Mouse (Mus musculus): ENCODE results near the gene Hpse2.
"Not testable (repeated sequence)": the region's sequence is repeated elsewhere in the genome, so short reads cannot be mapped to it uniquely, and the experiment has no call there.

Gene Hpse2

DNA sequence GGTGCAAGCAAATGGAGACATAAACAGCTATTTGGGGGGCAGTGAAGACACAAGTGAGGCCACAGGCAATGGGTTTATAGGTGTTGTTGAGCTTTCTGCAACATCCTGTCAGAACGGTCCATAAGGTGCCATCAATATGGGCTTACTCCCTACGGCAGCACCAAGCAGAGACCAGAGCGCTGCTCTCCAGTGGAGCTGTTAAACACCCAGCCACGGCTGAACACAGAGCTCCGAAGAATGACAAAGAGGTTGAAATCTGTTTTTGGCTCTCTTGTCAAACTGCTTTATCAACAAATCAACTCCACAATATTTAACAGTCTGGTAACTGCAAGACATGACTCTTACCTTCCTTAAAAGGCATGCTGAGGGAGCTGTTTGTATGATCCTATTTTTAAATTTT is 537.7 kb downstream of the Hpse2 start:
- no peak for DNase-seq (ENCODE audit: low spot score)

DNA sequence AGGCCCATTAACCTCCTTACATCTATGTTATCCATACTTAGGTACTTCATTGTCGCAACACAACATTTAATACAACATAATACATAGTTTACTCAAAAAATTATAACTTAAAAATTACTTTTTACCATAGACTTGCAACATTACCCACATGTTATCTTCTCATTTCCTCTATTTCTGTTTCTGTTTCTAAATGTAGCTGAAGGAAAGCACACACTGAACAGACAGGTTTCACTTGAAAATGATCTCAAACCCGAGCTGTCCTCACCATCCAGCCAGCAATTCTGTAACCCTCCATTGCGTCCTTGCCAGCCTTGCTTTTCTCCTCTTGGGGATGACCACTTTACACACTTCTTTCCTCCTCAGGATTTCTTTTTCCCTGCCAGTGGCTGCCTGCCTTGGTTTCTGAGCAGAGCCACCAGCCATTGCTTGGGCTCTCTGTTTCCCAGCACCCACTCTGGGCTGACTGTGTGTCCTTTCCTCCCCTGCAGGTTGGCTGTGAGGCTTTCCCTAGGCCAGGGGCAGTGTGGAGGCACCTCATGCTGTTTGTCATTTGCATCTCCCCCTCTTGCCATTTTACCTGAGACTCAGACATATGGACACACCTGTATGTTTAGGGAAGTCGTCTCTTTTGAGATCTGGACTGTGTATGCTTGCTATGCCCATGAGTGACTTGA is 548.4 kb downstream of the Hpse2 start:
- no peak for DNase-seq (ENCODE audit: low spot score)

DNA sequence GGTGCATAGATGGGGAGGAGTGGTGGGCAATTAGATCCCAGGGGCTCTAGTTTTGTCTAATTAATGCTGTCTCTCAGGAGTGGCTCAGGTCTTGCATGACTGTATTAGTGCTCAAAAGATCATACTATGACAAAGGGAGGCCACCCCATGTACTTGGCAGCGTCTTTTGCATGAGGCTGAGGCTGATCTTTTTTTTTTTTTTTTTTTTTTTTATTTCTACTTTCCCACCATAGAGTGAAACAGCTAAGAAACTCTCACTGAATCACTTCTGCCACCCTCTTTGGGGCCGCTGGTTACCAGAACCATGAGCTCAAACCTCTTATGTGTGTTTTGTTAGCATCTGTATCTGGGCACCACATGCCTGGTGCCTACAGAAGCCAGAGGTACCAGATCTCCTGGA is 549.0 kb downstream of the Hpse2 start:
- DNase-seq (ENCODE audit: low spot score), result no peak

DNA sequence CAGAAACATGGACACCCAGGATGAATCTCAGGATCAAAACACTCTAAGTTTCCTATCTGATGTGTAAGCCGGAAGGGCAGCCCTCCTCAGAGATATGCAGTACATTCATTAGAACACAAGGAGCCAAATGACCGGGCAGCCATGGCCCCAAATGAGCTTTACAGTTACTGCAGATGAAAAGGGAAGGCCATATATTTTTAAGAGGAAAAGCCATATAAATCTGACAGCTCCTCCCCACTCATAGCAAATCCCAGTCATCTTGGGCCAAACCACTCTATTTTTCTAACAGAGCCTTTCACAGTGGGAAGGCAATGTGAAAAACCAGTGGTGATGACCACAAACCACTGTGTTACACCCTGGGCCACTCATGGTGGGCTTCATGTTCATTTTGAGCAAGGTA is 549.9 kb downstream of the Hpse2 start:
- no peak for DNase-seq (ENCODE audit: low spot score)

DNA sequence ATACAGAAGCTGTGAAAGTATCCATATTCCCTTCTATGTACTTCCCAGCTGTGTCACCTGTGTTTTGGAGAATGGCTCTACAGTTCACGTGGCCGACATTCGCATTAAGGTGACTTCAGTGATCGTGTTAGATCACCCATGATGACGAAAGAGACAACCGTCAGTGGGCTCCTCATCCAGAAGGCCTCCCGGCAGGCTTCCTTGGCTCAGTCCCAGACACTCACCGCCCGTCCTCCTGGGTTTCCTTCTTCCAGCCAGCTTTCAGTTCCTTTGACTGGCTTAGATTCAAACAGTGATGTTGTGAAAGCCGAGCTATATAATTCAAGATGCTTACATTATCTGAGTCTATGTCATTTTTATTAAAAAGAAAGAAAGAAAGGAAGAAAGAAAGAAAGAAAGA is 550.6 kb downstream of the Hpse2 start:
- no peak for DNase-seq (ENCODE audit: low spot score)

DNA sequence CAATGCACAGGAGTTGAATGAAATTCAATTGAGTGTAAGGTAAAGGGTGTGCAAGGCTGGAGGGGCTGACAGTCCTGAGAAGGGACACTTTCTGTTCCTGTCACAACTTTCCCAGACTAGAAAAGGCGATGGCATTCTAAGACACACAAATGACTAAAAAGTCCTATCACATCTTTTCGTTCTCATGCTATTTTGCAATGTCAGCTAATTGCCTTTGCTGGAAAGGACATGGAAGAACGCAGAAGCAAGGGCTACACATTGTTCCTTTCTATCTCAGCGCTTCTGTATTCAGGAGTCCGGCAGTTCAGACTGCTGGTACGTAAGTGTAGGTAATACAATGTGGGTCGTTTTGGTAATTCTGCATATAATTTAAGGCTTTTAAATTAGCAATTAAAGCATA is 555.0 kb downstream of the Hpse2 start:
- no peak for DNase-seq (ENCODE audit: low spot score)

DNA sequence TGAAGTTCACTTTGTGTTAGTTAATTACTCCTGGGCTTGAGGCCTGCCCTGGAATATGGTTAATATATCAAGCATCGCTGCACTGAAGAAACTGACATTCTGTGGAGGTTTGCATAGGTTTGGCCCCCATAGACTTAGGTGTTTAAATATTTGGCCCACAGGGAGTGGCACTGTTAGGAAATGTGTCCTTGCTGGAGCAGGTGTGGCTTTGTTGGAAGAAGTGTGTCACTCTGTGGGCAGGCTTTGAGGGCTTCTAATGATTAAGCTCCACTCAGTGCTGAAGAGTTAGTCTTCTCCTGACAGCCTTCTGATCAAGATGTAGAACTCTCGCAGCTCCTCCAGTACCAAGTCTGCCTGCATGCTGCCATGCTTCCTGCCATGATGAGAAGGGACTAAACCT is 555.9 kb downstream of the Hpse2 start:
- no peak for DNase-seq (ENCODE audit: low spot score)

DNA sequence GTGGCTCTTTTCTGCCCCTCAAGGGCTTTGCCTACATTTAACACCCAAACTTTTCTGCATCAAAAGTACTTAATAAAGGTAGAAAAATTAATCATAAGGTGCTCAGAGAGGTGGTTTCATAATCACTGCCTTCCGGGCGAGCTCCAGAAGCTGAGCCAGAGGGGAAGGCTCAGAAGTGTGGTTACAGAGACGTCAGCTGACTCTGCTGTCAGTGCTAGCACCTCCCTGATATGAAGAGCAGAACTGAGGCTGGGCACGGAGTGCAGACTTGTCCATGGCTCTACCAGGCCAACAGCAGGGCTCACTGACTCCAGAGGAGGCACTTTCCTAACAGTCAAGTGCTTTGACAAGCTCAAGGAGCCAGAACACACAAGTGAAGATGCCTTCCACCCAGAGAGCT is 559.0 kb downstream of the Hpse2 start:
- no peak for DNase-seq (ENCODE audit: low spot score)

DNA sequence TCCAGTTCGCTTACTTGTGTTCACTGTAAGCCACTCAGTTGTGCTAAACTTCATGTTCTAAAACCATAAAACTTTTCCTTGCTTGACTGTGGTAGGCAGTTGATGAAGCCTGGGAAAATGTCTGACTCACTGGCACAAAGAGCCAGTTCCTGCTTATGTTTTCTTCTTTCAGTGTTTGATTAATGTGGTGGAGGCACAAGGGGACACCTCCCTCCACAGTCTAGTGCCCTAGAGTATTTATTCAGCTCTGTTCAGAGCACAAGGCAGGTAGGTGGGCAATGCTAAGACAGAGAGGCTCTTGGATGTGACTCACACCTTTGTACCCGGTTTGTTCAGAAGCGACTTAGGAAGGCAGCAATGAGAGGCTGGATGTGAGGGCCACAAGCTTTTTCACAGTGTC is 560.3 kb downstream of the Hpse2 start:
- DNase-seq (ENCODE audit: low spot score), result no peak

DNA sequence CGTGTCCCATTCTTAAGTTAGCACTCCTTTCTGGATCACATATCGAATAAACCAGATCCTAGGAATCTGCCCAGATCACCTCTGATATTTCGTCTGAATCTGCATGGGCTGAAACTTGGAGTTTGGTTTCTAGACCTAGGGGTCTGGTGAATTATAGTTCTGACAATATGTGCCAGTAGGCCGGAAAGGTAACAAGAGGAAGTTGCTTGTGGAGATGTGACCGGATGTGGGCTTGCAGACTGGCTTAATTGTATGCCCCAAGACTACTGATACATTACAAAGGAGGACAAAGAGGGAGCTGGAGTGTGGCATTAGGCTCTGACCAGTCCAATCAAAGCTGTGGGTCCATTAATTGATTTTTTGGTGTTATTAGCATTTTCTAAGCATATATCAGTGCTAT is 568.0 kb downstream of the Hpse2 start:
- no peak for DNase-seq (ENCODE audit: low spot score)

DNA sequence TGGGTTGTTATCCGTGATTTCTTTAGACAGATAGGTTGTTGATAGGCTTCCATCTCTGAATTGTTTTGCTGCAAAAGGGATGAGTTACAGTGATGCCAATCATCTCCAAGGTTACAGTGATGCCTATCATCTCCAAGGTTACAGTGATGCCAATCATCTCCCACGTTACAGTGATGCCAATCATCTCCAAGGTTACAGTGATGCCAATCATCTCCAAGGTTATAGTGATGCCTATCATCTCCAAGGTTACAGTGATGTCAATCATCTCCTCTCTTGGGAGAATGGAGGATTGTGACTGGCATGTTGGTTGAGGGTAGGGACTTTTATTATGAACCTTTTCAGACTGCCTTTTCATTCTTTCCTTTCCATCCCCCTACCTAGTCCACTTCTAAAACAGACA is 570.4 kb downstream of the Hpse2 start:
- no peak for DNase-seq (ENCODE audit: low spot score)

DNA sequence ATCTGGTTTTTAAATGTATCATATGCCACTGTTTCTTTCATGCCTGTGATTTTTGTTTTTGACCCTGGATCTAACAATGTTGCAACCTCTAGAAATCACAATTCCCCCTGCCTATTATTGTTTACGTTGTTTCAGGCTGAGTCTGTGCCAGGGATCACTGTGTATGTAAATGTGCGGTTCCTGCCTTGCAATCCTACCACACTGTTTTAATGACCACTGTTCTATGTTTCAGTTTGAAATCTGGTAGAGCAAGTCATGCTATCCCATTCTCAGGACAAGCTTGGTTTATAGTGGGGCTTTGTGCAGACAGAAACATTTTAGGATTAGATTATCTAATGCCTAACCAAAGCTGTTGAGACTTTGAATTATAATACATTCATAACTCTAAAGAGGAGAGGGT is 571.9 kb downstream of the Hpse2 start:
- DNase-seq (ENCODE audit: low spot score), result no peak

DNA sequence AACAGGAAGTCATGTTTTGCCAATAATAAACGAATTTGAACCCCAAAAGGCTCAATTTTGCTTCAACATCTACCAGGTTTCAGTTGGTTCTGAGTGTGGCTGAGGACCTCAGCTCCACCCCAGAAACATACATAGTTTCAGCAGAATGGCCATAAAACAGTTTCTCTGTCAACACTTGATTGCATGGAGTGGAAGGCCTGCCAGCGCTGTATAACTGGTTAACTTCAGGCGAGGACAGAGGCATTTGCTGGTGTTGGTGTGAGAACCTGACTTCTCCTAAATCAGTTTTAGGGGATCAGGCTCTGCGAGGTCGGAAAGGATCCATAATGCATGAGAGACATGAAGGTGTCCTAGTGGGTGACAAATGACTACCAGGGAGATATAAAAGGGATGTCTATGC is 578.0 kb downstream of the Hpse2 start:
- no peak for DNase-seq (ENCODE audit: low spot score)

DNA sequence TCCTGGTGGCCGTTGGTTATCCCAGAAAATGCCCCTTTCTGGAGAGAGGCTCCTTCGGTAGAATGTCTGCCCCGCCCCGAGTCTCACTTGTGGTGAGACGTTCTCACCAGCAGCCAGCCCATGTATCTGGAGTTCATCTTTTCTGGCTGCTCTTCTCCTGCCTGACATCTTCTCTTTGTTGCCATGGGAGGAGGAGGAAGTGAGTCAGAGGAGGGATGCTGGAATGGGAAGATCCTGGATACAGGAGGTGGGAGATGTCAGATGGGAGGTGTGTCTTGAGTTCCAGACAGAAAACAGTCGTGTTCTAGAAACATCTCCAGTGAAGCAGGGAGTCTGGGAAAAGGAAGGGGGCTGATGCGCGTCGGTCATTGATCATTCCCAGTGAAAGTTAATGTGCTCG is 578.7 kb downstream of the Hpse2 start:
- DNase-seq (ENCODE audit: low spot score), result no peak

DNA sequence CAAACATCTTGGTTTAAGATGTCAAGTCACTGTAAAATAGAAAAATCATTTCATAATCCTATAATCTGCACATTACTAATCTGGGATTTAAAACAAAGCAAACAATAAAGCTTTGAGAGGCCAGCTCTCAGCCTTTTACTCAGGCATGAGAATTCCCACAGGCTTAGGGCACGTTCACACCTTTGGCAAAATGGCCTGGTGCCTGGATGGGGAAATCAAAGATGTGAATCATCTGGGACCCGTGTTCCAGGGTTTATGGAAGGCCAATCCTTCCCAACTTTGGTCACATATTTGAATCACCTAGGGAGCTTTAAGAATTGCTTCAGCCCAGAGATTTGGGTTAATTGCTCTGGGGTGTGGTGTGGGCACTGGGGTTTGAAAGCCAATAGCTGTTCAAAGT is 590.3 kb downstream of the Hpse2 start:
- no peak for DNase-seq (ENCODE audit: low spot score)

DNA sequence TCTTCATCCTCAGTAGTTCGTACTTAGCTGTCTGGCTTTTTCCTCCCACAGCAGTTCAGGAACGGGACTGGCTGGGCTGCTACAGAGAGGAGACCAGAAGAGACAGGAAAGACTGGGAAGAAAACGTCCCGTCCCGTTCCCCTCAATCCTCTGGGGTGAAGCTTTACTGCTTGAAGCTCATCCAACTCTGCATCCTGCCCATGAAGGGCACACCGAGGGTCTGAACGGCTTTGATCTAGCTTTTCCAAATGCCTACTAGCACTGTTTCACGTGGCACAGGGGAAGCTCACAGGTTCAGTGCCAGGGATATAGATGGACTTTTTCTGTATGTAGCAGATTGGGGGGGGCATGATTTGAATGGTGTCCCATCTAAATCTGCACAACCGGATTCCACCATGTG is 592.4 kb downstream of the Hpse2 start:
- no peak for DNase-seq (ENCODE audit: low spot score)

DNA sequence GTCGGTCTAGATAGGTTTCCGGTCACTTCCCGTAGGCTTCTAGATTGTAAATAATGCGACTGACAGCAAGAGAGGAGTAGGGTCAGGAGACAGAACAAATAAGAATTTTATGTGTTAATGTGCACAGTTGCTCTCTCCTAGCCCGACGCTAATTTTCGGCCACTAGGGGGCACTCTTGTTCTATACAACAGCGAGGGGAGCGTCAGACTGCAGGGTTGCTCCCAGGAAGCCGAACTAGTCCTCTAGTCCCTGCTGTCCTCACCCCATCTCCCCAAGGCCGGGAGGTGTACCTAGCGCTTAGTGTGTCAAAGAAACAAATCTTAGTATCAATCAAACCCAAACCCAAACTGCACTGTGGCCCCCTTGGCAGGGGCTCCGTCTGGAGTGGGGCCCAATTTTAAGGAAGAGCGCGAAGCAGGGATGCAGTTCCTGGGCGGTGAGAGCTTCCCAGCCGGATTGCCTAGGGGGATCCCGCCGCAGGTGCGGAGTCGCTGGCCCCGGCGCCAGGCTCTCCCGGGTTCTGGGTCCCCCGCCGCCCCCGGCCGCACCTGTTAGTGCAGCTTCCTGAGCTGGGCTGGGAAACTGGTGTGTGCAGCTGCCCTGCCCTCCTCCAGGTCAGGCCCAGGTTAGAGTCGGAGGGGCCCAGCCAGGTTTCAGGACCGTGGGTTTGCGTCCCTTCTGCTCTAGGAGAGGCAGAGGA is 593.1 kb downstream of the Hpse2 start:
- DNase-seq (ENCODE audit: low spot score), result peak; percentile 82

DNA sequence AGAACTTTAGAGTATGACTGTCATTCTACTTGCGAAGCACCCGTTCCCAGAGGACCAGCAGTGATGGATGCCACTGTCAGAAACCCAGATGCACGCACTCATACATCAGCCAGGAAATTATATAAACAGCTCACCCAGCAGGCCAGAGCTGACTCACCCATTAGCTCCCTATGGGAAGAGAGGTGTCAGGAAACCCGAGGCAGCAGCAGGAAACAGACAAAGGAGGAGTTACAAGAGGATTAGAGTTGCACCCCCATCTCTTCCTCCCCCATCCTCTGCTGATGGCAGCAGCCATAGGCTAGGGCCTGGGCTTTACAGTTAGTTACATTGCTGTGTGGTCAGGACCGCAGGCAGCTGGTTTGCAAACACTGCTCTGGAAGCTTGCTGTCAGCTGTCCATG is 599.8 kb downstream of the Hpse2 start:
- DNase-seq (ENCODE audit: low spot score), result no peak

DNA sequence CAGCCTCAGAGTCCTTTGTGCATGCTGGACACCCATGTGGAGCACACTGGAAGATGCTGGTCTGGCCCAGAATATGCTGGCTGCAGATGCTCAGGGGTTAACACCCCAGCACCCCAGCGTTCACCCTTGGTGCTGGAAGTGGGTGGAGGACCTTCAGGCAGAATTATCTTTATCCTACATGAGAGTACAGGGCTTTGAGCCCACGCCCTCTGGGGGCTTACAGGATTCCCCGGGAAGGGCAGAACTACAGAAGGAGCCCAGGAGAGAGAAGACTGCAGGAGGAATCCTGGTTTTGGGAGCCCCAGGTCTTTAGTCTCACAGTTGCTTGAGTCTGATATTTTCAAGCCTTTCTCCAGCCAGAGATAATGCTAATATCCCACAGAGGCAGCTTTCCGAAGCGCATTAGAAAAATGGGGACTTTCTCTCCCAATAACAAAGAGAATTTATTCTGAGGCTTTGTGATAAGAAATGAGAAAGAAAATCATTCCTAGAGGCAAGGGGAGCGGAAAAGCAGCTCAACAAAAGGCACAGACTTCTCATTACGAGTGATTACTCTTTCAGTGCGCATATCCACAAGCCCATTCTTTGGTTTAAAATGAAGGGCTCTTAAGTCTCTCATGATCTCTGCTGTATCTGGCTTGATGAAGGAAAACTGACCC is 602.5 kb downstream of the Hpse2 start:
- DNase-seq (ENCODE audit: low spot score), result no peak

DNA sequence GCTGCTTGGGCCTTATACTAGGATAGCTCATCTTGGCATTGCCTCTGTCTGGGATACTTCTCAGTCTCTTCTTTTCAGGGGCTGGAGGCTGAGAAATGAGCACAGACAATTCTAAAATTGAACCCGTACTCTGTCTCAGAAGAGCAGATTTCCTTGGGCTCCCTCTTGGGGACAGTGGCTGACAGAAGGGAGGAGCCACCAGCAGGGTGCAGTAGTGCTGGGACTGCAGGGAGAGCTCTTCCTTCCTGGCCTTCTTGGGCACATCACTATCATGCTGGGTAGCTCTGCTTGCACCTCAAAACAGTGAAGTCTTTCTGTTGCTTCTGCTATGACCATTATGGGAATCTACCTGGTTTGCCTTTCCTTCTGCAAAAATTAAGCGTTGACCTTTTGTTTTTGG is 603.0 kb downstream of the Hpse2 start:
- DNase-seq (ENCODE audit: low spot score), result peak; percentile 12

DNA sequence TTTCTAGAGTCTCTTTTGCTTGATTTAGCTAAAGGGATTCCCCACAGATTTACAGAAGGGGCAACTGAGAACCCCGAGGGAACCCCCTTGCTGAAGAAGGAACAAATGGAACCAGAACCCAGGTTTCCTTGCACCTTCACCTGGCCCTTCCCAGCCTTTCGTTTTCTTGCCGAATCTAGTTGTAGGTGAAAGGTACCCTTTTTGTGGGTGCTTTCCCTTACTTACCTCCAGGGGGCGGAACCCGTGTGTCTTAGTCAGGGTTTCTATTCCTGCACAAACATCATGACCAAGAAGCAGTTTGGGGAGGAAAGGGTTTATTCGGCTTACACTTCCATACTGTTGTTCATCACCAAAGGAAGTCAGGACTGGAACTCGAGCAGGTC is 608.0 kb downstream of the Hpse2 start:
- not testable (repeated sequence) for DNase-seq (ENCODE audit: low spot score)

DNA sequence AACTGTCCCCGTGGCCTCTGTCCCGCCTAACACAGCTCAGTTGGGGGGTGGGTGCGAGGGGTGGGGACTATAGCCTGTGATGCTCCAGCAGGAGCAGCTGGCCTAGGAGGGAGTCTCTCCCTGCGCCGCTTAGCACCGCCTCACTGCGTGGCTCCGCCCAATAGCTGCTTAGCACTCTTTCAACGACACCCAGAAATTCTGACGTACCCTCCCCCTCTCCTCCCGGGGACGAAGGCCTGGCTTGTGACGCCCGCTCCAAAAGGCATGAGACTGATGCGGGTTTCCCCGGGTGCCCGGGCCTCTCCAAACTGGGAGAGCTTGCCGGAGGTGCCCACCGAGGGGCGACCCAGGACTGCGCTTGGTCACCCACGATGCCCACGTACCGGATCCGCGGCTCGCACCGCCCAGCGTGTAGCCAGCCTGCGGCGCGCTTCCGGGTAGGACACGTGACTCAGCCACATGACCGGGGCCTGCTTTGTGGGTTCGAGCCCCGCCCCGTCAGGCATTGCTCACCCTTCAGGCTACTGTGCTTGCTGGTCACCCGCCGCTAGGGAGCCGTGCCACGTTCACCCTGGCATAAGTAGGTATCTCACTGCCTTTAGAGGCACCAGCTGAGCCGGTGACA is 608.5 kb downstream of the Hpse2 start, which contains the start of gene Hps1:
Gene Hps1 (minus strand): TSS at position 448 of the 625 bp plus-strand sequence.
- DNase-seq (ENCODE audit: low spot score), result peak; percentile 94

DNA sequence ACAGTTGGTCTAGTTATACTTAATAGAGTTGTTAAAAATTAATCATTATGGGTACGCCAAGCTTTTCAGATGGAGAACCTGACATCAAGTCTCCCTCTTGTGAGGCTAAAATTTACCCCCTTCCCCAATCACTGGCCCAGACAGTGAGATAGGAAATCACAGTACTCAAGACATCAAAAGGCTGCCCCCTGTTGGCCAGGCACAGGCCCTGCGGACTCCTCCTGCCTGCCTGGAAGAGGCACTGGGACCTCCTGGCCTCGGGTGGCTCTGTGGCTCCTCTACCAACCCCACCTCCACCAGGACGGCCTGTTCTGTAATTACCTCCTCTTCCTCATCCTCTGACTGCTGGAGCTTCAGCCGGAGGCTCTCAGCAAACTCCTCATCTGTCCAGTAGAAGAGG is 610.4 kb downstream of the Hpse2 start:
- DNase-seq (ENCODE audit: low spot score), result peak; percentile 34
